Mouse (Mus musculus): ENCODE results near the gene Anxa11.
"Not testable (repeated sequence)": the region's sequence is repeated elsewhere in the genome, so short reads cannot be mapped to it uniquely, and the experiment has no call there.

- TF ChIP-seq POLR2A (IDR thresholded peaks at IDR 0.05; ENCODE audit: control insufficient read depth, low read depth, low read length); CTCF (IDR thresholded peaks at IDR 0.05; ENCODE audit: control insufficient read depth, insufficient read depth, insufficient replicate concordance, low read depth, low read length): not testable (repeated sequence)
Measured at GRCm38 (mm10) chr14:25927562-25927881, 85.6 kb downstream of the Anxa11 start, which contains the start of gene Tmem254a.

Measured in testis, adult 2 months (tissue).